Mouse (Mus musculus): ENCODE data around the gene Sptbn4. TPM values are rescaled to one million over a fixed set of nuclear protein-coding genes. Genes with fewer than 3 reads are reported as not detected.

The Sptbn4 gene
- total RNA-seq, 2 experiments from 2014 or later, result 0.07 to 0.13 TPM

Other genes starting within 250 kb of the Sptbn4 start
- gene Itpkc, start 219.0 kb downstream of the Sptbn4 start, total RNA-seq (2015), result 1.6 and 2.7 TPM in 2 replicates
- 1.6 and 4.7 TPM in 2 replicates for gene Itpkc, start 219.0 kb downstream of the Sptbn4 start, total RNA-seq (2017)
- 12.0 and 16.8 TPM in 2 replicates for gene Coq8b, start 214.7 kb downstream of the Sptbn4 start, total RNA-seq (2015)
- 7.5 and 15.2 TPM in 2 replicates for gene Coq8b, start 214.7 kb downstream of the Sptbn4 start, total RNA-seq (2017)
- 2.8 and 4.3 TPM in 2 replicates for gene Numbl, start 189.3 kb downstream of the Sptbn4 start, total RNA-seq (2015)
- 2.5 and 2.6 TPM in 2 replicates for gene Numbl, start 189.3 kb downstream of the Sptbn4 start, total RNA-seq (2017)
- not detected in 2 replicates for gene Ltbp4, start 110.0 kb downstream of the Sptbn4 start, total RNA-seq (2015)
- not detected in 2 replicates for gene Ltbp4, start 110.0 kb downstream of the Sptbn4 start, total RNA-seq (2017)
- 42.6 and 43.6 TPM in 2 replicates for gene Shkbp1, start 91.7 kb downstream of the Sptbn4 start, total RNA-seq (2015)
- 30.9 and 34.0 TPM in 2 replicates for gene Shkbp1, start 91.7 kb downstream of the Sptbn4 start, total RNA-seq (2017)
- not detected in 2 replicates for gene Gm20479, start 90.3 kb downstream of the Sptbn4 start, total RNA-seq (2015)
- gene Gm20479, start 90.3 kb downstream of the Sptbn4 start, total RNA-seq (2017), result not detected in 2 replicates
- 35.3 and 42.0 TPM in 2 replicates for gene Blvrb, start 292 bp upstream of the Sptbn4 start, total RNA-seq (2015)
- gene Blvrb, start 292 bp upstream of the Sptbn4 start, total RNA-seq (2017), result 15.5 and 16.2 TPM in 2 replicates
- 5.8 and 7.8 TPM in 2 replicates for gene Sertad3, start 26.1 kb upstream of the Sptbn4 start, total RNA-seq (2015)
- 11.1 and 11.6 TPM in 2 replicates for gene Sertad3, start 26.1 kb upstream of the Sptbn4 start, total RNA-seq (2017)
- 17.4 and 18.9 TPM in 2 replicates for gene Sertad1, start 39.2 kb upstream of the Sptbn4 start, total RNA-seq (2015)
- 11.2 and 19.7 TPM in 2 replicates for gene Sertad1, start 39.2 kb upstream of the Sptbn4 start, total RNA-seq (2017)
- 0.05 and 0.16 TPM in 2 replicates for gene Prx, start 51.6 kb upstream of the Sptbn4 start, total RNA-seq (2015)
- 0.22 TPM in 1 of 2 replicates, not detected in the other for gene Prx, start 51.6 kb upstream of the Sptbn4 start, total RNA-seq (2017)
- gene Hipk4, start 75.6 kb upstream of the Sptbn4 start, total RNA-seq (2015), result not detected in 2 replicates
- not detected in 2 replicates for gene Hipk4, start 75.6 kb upstream of the Sptbn4 start, total RNA-seq (2017)
- gene Pld3, start 105.5 kb upstream of the Sptbn4 start, total RNA-seq (2015), result 7.7 and 19.6 TPM in 2 replicates
- gene Pld3, start 105.5 kb upstream of the Sptbn4 start, total RNA-seq (2017), result 6.6 and 8.0 TPM in 2 replicates
- 9.4 and 9.9 TPM in 2 replicates for gene 2310022A10Rik, start 105.5 kb upstream of the Sptbn4 start, total RNA-seq (2015)
- 3.3 and 7.2 TPM in 2 replicates for gene 2310022A10Rik, start 105.5 kb upstream of the Sptbn4 start, total RNA-seq (2017)
- gene Akt2, start 143.9 kb upstream of the Sptbn4 start, total RNA-seq (2015), result 40.2 TPM in 2 replicates
- 53.8 and 55.7 TPM in 2 replicates for gene Akt2, start 143.9 kb upstream of the Sptbn4 start, total RNA-seq (2017)
- not detected in 2 replicates for gene Ttc9b, start 206.2 kb upstream of the Sptbn4 start, total RNA-seq (2015)
- not detected in 2 replicates for gene Ttc9b, start 206.2 kb upstream of the Sptbn4 start, total RNA-seq (2017)
- 1.7 and 2.4 TPM in 2 replicates for gene Map3k10, start 226.9 kb upstream of the Sptbn4 start, total RNA-seq (2015)
- 2.3 and 4.3 TPM in 2 replicates for gene Map3k10, start 226.9 kb upstream of the Sptbn4 start, total RNA-seq (2017)
- 0.46 and 1.4 TPM in 2 replicates for gene Zfp607b, start 241.7 kb upstream of the Sptbn4 start, total RNA-seq (2015)
- 0.41 and 1.6 TPM in 2 replicates for gene Zfp607b, start 241.7 kb upstream of the Sptbn4 start, total RNA-seq (2017)